In genomic region chr6:118373294-118373693, GRCm38 (mm10) we compare ENCODE assay signal across 8 mouse cellular contexts. TPM values are rescaled to one million over a fixed set of nuclear protein-coding genes. Genes with fewer than 3 reads are reported as not detected.
A peak's percentile ranks its signal among the peaks of the same experiment; 100 is the strongest.
DNase-seq lines count a peak whose midpoint lies in the region; ATAC-seq and TF ChIP-seq lines count a peak whose summit lies in the region.

No protein-coding gene starts in this region.

- no peak overlapping the region for H3K27ac ChIP-seq in heart, embryonic 10.5 days
- H3K27ac ChIP-seq in embryonic facial prominence, embryonic 10.5 days (replicated peaks): no peak overlapping the region
- no peak overlapping the region for H3K27ac ChIP-seq in layer of hippocampus, adult 2 months

- ATAC-seq in megakaryocyte-erythroid progenitor cell, adult 5-6 weeks (replicated peaks; ENCODE audit: low FRiP score, low TSS enrichment, poor library complexity, severe bottlenecking): peak; percentile 59; the same call in 1 of the 2 replicates

- 39% methylated on average over 5 of the region's 5 CpGs for WGBS in heart, embryonic 10.5 days
- WGBS in embryonic facial prominence, embryonic 10.5 days: 35% methylated on average over 5 of the region's 5 CpGs

- DNase-seq in heart, adult 18-20 months: peak; percentile 38 to 72
- DNase-seq in heart, embryonic 10.5 days (ENCODE audit: low spot score): no peak
- DNase-seq in A20 (ENCODE audit: low read depth, low spot score): peak; percentile 42
- DNase-seq in adrenal gland, adult 18-20 months (ENCODE audit: low spot score in 2 of 2): peak; percentile 55 to 57
- DNase-seq in embryonic facial prominence, embryonic 10.5 days (ENCODE audit: low spot score): peak; percentile 70
- DNase-seq in layer of hippocampus, adult 2 months (ENCODE audit: low spot score in 2 of 2): peak; percentile 19 to 57
- DNase-seq in urinary bladder, postnatal 25 days (ENCODE audit: low spot score): peak; percentile 43

- H3K9me3 ChIP-seq in heart, embryonic 10.5 days: no peaks in the 10 kb centered on the region
- no peaks in the 10 kb centered on the region for H3K9me3 ChIP-seq in embryonic facial prominence, embryonic 10.5 days

- peak; percentile 80 for TF ChIP-seq CTCF in layer of hippocampus, adult 2 months (conservative IDR thresholded peaks at IDR 0.05)

- no peaks in the 10 kb centered on the region for H3K36me3 ChIP-seq in heart, embryonic 10.5 days
- H3K36me3 ChIP-seq in embryonic facial prominence, embryonic 10.5 days (replicated peaks): no peaks in the 10 kb centered on the region

- H3K27me3 ChIP-seq in heart, embryonic 10.5 days (ENCODE audit: insufficient read depth, poor library complexity, severe bottlenecking): peaks cover 45% of the 10 kb centered on the region
- H3K27me3 ChIP-seq in embryonic facial prominence, embryonic 10.5 days (replicated peaks; ENCODE audit: low read depth, poor library complexity, severe bottlenecking): peaks cover 15% of the 10 kb centered on the region

- no peak overlapping the region for H3K4me3 ChIP-seq in heart, embryonic 10.5 days
- no peak overlapping the region for H3K4me3 ChIP-seq in embryonic facial prominence, embryonic 10.5 days
- H3K4me3 ChIP-seq in layer of hippocampus, adult 2 months: no peak overlapping the region

- H3K4me1 ChIP-seq in heart, embryonic 10.5 days: peaks cover 6% of the 10 kb centered on the region
- peaks cover 21% of the 10 kb centered on the region for H3K4me1 ChIP-seq in embryonic facial prominence, embryonic 10.5 days

RNA-seq across cellular contexts. Expression of gene Bms1, which starts 46.0 kb away (rescaled TPM):
- total RNA-seq in heart, adult 18-20 months (2021): 10 to 100 TPM; 19.6 to 22.6 TPM
- polyA plus RNA-seq in heart, embryonic 10.5 days (2016; fragmentation: Nextera tagmentation; extraction: Ambion mirVana): 33.9 and 40.7 TPM in 2 replicates
- 10 to 100 TPM; 23.9 to 32.7 TPM for total RNA-seq in adrenal gland, adult 18-20 months (2021)
- 54.7 and 57.0 TPM in 2 replicates for polyA plus RNA-seq in embryonic facial prominence, embryonic 10.5 days (2016; fragmentation: Nextera tagmentation; extraction: Ambion mirVana)
- total RNA-seq in layer of hippocampus, adult 2 months (2021): 10 to 100 TPM; 27.6 to 28.2 TPM
- 50.0 and 64.2 TPM in 2 replicates for total RNA-seq in megakaryocyte-erythroid progenitor cell, adult 5-6 weeks (2014; fragmentation: Nextera tagmentation)
- total RNA-seq in megakaryocyte-erythroid progenitor cell, adult 5-6 weeks (2017): 152 and 155 TPM in 2 replicates
